Mouse (Mus musculus): ENCODE results near the gene Pold1. TPM values are rescaled to one million over a fixed set of nuclear protein-coding genes. Genes with fewer than 3 reads are reported as not detected.

The Pold1 gene
- polyA plus RNA-seq, 1 experiment = 81.9 TPM

GRCm38 (mm10) chr7:44589946-44590345, 41.3 kb upstream of the Pold1 start:
- Histone ChIP-seq H3K27me3 (ENCODE audit: control insufficient read depth, insufficient read depth, low read length, poor library complexity, severe bottlenecking) (no peaks in the 10 kb centered on the region), H3K36me3 (ENCODE audit: control insufficient read depth, insufficient read depth, low read length, poor library complexity, severe bottlenecking) (no peaks in the 10 kb centered on the region), H3K9me3 (replicated peaks; ENCODE audit: control insufficient read depth, insufficient read depth, low read length, poor library complexity, severe bottlenecking) (no peaks in the 10 kb centered on the region), H3K4me1 (ENCODE audit: control insufficient read depth, insufficient read depth, low read length) (no peaks in the 10 kb centered on the region), H3K9ac (ENCODE audit: low read depth, poor library complexity, severe bottlenecking) (peak overlapping the region; percentile 52), H3K27ac (ENCODE audit: insufficient read depth, low read length) (peak overlapping the region; percentile 35), H3K4me3 (ENCODE audit: low read depth, low read length) (peak overlapping the region; percentile 90)
- TF ChIP-seq POLR2A (IDR thresholded peaks at IDR 0.05; ENCODE audit: insufficient read depth, low read length) (peak; percentile 13), EP300 (IDR thresholded peaks at IDR 0.05; ENCODE audit: insufficient read depth, low read depth, low read length) (no peak), CTCF (IDR thresholded peaks at IDR 0.05; ENCODE audit: low read depth, low read length) (no peak)

DNA sequence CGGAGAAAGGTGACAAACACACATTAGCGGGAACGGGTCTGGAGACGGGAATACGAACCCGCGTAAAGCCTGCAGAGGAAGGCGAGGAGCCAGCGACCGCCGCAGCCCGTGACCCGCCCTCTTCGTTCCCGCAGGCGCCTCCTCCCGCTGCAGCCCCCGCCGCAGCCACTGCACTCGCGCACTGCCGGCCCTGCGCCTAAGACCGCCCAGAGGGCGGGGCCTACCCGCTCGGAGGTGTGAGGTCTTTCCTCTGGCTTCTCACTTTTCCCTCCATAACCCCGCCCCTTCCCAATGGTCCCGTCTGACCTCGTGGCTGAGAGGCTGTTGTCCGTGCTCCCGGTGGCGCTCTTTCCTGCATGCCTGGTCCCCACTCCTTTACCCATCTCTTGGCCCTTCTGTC, 40.5 kb upstream of the Pold1 start:
- H3K9ac ChIP-seq (ENCODE audit: low read depth, poor library complexity, severe bottlenecking) = peak overlapping the region; percentile 52

DNA sequence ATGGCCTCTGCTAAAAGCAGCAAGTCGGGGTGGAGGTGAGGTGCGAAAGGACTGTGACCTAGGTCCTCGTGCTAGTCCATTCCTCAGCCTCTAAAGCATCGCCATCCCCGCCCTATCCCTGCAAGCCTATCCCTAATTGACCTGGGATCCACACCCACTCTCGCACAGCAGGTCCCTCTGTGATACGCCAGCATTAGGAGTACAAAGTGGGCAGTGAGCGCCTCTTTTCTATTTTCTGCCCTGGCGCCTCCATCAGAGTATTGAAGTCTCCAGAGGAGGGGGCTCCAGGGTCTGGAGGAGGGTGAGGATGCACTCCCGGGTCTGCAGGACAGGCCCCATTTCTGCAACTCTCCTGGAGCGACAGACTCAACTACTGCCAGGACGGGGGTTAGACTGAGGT, 39.7 kb upstream of the Pold1 start:
- Histone ChIP-seq H3K27ac (ENCODE audit: insufficient read depth, low read length) (no peak overlapping the region), H3K9ac (ENCODE audit: low read depth, poor library complexity, severe bottlenecking) (peak overlapping the region; percentile 33), H3K36me3 (ENCODE audit: control insufficient read depth, insufficient read depth, low read length, poor library complexity, severe bottlenecking) (no peaks in the 10 kb centered on the region), H3K4me1 (ENCODE audit: control insufficient read depth, insufficient read depth, low read length) (no peaks in the 10 kb centered on the region), H3K4me3 (ENCODE audit: low read depth, low read length) (peak overlapping the region; percentile 76), H3K27me3 (ENCODE audit: control insufficient read depth, insufficient read depth, low read length, poor library complexity, severe bottlenecking) (no peaks in the 10 kb centered on the region), H3K9me3 (replicated peaks; ENCODE audit: control insufficient read depth, insufficient read depth, low read length, poor library complexity, severe bottlenecking) (no peaks in the 10 kb centered on the region)
- TF ChIP-seq CTCF (IDR thresholded peaks at IDR 0.05; ENCODE audit: low read depth, low read length) = no peak

More for the DNA sequence above, 40.5 kb upstream of the Pold1 start:
- H3K4me3 ChIP-seq (ENCODE audit: low read depth, low read length) = peak overlapping the region; percentile 90
- no peaks in the 10 kb centered on the region for H3K4me1 ChIP-seq (ENCODE audit: control insufficient read depth, insufficient read depth, low read length)
- no peaks in the 10 kb centered on the region for H3K9me3 ChIP-seq (replicated peaks; ENCODE audit: control insufficient read depth, insufficient read depth, low read length, poor library complexity, severe bottlenecking)
- no peaks in the 10 kb centered on the region for H3K36me3 ChIP-seq (ENCODE audit: control insufficient read depth, insufficient read depth, low read length, poor library complexity, severe bottlenecking)
- TF ChIP-seq POLR2A (IDR thresholded peaks at IDR 0.05; ENCODE audit: insufficient read depth, low read length) = peak; percentile 70
- TF ChIP-seq CTCF (IDR thresholded peaks at IDR 0.05; ENCODE audit: low read depth, low read length) = peak; percentile 26
- TF ChIP-seq EP300 (IDR thresholded peaks at IDR 0.05; ENCODE audit: insufficient read depth, low read depth, low read length) = peak; percentile 53; the same call in 1 of the 2 replicates
- H3K27ac ChIP-seq (ENCODE audit: insufficient read depth, low read length) = peak overlapping the region; percentile 35
- no peaks in the 10 kb centered on the region for H3K27me3 ChIP-seq (ENCODE audit: control insufficient read depth, insufficient read depth, low read length, poor library complexity, severe bottlenecking)

DNA sequence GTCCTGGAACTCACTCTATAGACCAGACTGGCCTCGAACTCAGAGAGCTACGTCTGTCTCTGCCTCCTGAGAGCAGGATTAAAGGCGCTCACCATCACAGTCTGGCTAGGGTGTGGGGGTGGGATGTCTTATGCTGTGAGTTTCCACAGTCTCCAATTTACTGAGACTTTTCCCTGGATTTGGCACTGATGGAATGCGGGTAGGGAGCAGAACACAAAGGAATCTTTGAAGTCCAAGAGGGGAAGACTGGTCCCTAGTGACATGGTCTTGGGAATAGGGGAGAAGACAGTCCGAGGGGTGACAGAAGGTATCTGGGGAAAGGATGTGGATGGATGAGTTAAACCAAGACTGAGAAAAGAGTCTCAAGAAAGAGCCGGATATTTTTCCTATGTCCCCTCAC, 39.0 kb upstream of the Pold1 start:
- TF ChIP-seq CTCF (IDR thresholded peaks at IDR 0.05; ENCODE audit: low read depth, low read length) = no peak
- no peak for TF ChIP-seq POLR2A (IDR thresholded peaks at IDR 0.05; ENCODE audit: insufficient read depth, low read length)
- TF ChIP-seq EP300 (IDR thresholded peaks at IDR 0.05; ENCODE audit: insufficient read depth, low read depth, low read length) = no peak
- Histone ChIP-seq H3K9me3 (replicated peaks; ENCODE audit: control insufficient read depth, insufficient read depth, low read length, poor library complexity, severe bottlenecking) (no peaks in the 10 kb centered on the region), H3K9ac (ENCODE audit: low read depth, poor library complexity, severe bottlenecking) (peak overlapping the region; percentile 33), H3K36me3 (ENCODE audit: control insufficient read depth, insufficient read depth, low read length, poor library complexity, severe bottlenecking) (no peaks in the 10 kb centered on the region), H3K4me3 (ENCODE audit: low read depth, low read length) (peak overlapping the region; percentile 53), H3K4me1 (ENCODE audit: control insufficient read depth, insufficient read depth, low read length) (no peaks in the 10 kb centered on the region), H3K27me3 (ENCODE audit: control insufficient read depth, insufficient read depth, low read length, poor library complexity, severe bottlenecking) (no peaks in the 10 kb centered on the region), H3K27ac (ENCODE audit: insufficient read depth, low read length) (no peak overlapping the region)

GRCm38 (mm10) chr7:44586930-44587329, 38.3 kb upstream of the Pold1 start:
- no peaks in the 10 kb centered on the region for H3K27me3 ChIP-seq (ENCODE audit: control insufficient read depth, insufficient read depth, low read length, poor library complexity, severe bottlenecking)
- no peaks in the 10 kb centered on the region for H3K36me3 ChIP-seq (ENCODE audit: control insufficient read depth, insufficient read depth, low read length, poor library complexity, severe bottlenecking)
- H3K9ac ChIP-seq (ENCODE audit: low read depth, poor library complexity, severe bottlenecking) = peak overlapping the region; percentile 33; the same call in 1 of the 2 replicates
- H3K4me1 ChIP-seq (ENCODE audit: control insufficient read depth, insufficient read depth, low read length) = no peaks in the 10 kb centered on the region
- no peak overlapping the region for H3K27ac ChIP-seq (ENCODE audit: insufficient read depth, low read length)
- TF ChIP-seq CTCF (IDR thresholded peaks at IDR 0.05; ENCODE audit: low read depth, low read length) (no peak), POLR2A (IDR thresholded peaks at IDR 0.05; ENCODE audit: insufficient read depth, low read length) (no peak), EP300 (IDR thresholded peaks at IDR 0.05; ENCODE audit: insufficient read depth, low read depth, low read length) (no peak)
- H3K4me3 ChIP-seq (ENCODE audit: low read depth, low read length) = peak overlapping the region; percentile 53
- H3K9me3 ChIP-seq (replicated peaks; ENCODE audit: control insufficient read depth, insufficient read depth, low read length, poor library complexity, severe bottlenecking) = no peaks in the 10 kb centered on the region

- H3K27ac ChIP-seq (ENCODE audit: insufficient read depth, low read length) = no peak overlapping the region
- H3K4me1 ChIP-seq (ENCODE audit: control insufficient read depth, insufficient read depth, low read length) = no peaks in the 10 kb centered on the region
- no peaks in the 10 kb centered on the region for H3K36me3 ChIP-seq (ENCODE audit: control insufficient read depth, insufficient read depth, low read length, poor library complexity, severe bottlenecking)
- H3K9ac ChIP-seq (ENCODE audit: low read depth, poor library complexity, severe bottlenecking) = 0 out of 2 replicates have a peak overlapping the region, but pooled peaks have one; percentile 37
- no peaks in the 10 kb centered on the region for H3K27me3 ChIP-seq (ENCODE audit: control insufficient read depth, insufficient read depth, low read length, poor library complexity, severe bottlenecking)
- no peaks in the 10 kb centered on the region for H3K9me3 ChIP-seq (replicated peaks; ENCODE audit: control insufficient read depth, insufficient read depth, low read length, poor library complexity, severe bottlenecking)
- TF ChIP-seq EP300 (IDR thresholded peaks at IDR 0.05; ENCODE audit: insufficient read depth, low read depth, low read length) = no peak
- TF ChIP-seq POLR2A (IDR thresholded peaks at IDR 0.05; ENCODE audit: insufficient read depth, low read length) = no peak
- TF ChIP-seq CTCF (IDR thresholded peaks at IDR 0.05; ENCODE audit: low read depth, low read length) = no peak
- H3K4me3 ChIP-seq (ENCODE audit: low read depth, low read length) = peak overlapping the region; percentile 13
Measured at GRCm38 (mm10) chr7:44586518-44586917, 37.9 kb upstream of the Pold1 start.

All from ES-Bruce4 (cell line).